22 mouse cellular contexts compared by ENCODE assay signal in the genomic region with DNA sequence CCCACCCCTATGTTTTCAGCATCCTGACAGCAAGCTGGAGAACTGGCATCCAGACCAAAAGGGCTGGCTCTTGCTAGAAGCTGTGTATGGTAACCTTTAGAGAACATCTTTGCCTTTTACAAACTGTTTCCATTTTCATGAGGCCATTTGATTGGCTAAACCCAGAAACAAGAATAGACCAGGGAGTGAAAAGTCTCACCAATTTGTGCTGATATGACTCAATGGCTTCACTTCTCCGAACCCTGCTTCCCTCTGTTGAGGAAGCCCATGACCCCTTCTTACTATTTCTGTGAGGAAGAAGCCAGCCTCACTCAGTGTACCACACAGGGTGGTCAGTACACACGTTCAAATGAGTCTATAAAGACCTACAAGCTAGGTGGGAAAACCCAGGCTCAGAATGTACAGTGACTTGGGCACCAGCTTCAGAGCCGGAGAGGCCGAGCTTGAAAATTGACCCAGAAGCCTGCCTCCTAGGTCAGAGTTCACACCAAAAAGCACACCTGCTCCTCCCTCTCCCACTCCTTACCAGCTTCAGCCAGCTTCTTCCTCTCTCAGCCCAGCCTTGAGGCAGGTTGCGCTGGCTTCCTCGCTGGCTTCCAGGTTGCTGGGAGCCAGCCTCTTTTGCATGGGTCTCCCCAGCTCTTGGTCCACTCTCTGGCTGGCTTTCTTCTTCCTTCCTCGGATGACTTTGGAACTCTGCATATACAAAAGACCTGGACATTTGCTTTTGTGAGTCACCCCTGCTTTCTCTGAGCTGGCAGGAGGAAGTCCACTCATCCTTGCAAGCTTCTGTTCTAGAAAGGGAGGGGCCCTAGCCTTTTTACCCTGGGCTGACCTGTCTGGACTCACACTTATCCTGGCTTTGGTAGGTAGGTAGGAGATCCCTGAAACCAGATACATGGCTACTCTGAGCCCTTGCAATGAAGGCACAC. TPM values are rescaled to one million over a fixed set of nuclear protein-coding genes. Genes with fewer than 3 reads are reported as not detected.
DNase-seq lines count a peak whose midpoint lies in the region; TF ChIP-seq lines count a peak whose summit lies in the region.
"Had no signal": no experiment of that assay in that cellular context is flagged by ENCODE, and none has a peak within 500 bp of the region (broad histone marks: within the 10 kb centered on the region; RNA-seq: fewer than 3 reads in every experiment).

No protein-coding gene starts in this region.

- H3K27ac ChIP-seq in small intestine, adult 2 months (ENCODE audit: insufficient read depth, low read depth, low read length) = no peak overlapping the region
- H3K27ac ChIP-seq: forebrain, embryonic 12.5 days; left cerebral cortex, adult 2 months; liver, embryonic 14.5 days; midbrain, embryonic 15.5 days had no signal

- WGBS in small intestine, adult 2 months = 45% methylated on average over 7 of the region's 7 CpGs

- intact Hi-C loops in left cerebral cortex, postnatal 36 days (cut with DNase I) = no loop called here

- TF ChIP-seq POLR2A in small intestine, adult 2 months (IDR thresholded peaks at IDR 0.05; ENCODE audit: low read depth, low read length) = no peak

- peak; percentile 44 for DNase-seq in adrenal gland, adult 2 months
- DNase-seq in adrenal gland, postnatal 10 days = no peak
- peak; percentile 23 for DNase-seq in NIH3T3 (ENCODE audit: low read depth)
- DNase-seq in kidney, adult 8-10 months = peak; percentile 55 to 66
- no peak for DNase-seq in left cerebral cortex, postnatal 36 days (ENCODE audit: low spot score in 2 of 2)
- no peak for DNase-seq in spleen, postnatal 14 days (ENCODE audit: low spot score in 2 of 2)
- no peak for DNase-seq in heart, adult 18-20 months
- DNase-seq: B cell, adult 2 months; cerebellum, adult 11 months; cerebellum, postnatal 36 days; gastrocnemius, postnatal 36 days; heart, postnatal 36 days; retina, postnatal 1 day had no signal

- H3K4me3 ChIP-seq in small intestine, adult 2 months (ENCODE audit: low read depth, low read length) = no peak overlapping the region
- H3K4me3 ChIP-seq: forebrain, embryonic 12.5 days; heart, embryonic 12.5 days; left cerebral cortex, adult 2 months; midbrain, embryonic 15.5 days had no signal

- H3K4me1 ChIP-seq in small intestine, adult 2 months (ENCODE audit: control insufficient read depth, insufficient read depth, insufficient read length, low read length) = peaks cover 7% of the 10 kb centered on the region; the same call in 1 of the 2 replicates
- H3K4me1 ChIP-seq: forebrain, embryonic 12.5 days; heart, embryonic 12.5 days; midbrain, embryonic 15.5 days had no signal

- no peaks in the 10 kb centered on the region for H3K36me3 ChIP-seq in small intestine, adult 2 months (ENCODE audit: control insufficient read depth, insufficient read depth, low read length)
- H3K36me3 ChIP-seq: forebrain, embryonic 12.5 days; heart, embryonic 12.5 days; midbrain, embryonic 15.5 days had no signal

- TF ChIP-seq CTCF in small intestine, adult 2 months (IDR thresholded peaks at IDR 0.05; ENCODE audit: extremely low read depth, insufficient read length, insufficient replicate concordance, low read depth, low read length) = peak; percentile 6; the same call in 1 of the 2 replicates

- no peaks in the 10 kb centered on the region for H3K27me3 ChIP-seq in small intestine, adult 2 months (ENCODE audit: control insufficient read depth, insufficient read depth, low read length)
- H3K27me3 ChIP-seq: forebrain, embryonic 12.5 days; midbrain, embryonic 15.5 days had no signal

RNA-seq across cellular contexts. Expression of a gene that starts 0.8 kb away (rescaled TPM):
- 1 to 10 TPM in 1 of 2 experiments, not detected in 1; 1.1 TPM for total RNA-seq in adrenal gland, adult 2 months (2021)
- polyA plus RNA-seq in adrenal gland, adult 2 months (2012; rRNA removed) = 0.28 and 3.3 TPM in 2 replicates
- total RNA-seq in adrenal gland, postnatal 10 days (2021) = not detected
- 2.3 and 6.1 TPM in 2 replicates for polyA plus RNA-seq in small intestine, adult 2 months (2012; rRNA removed)
- not detected for total RNA-seq in left cerebral cortex, postnatal 36 days (2021)
- not detected for total RNA-seq in heart, adult 18-20 months (2021)
- total RNA-seq: gastrocnemius, postnatal 36 days; heart, postnatal 36 days; left cerebral cortex, adult 2 months; megakaryocyte progenitor cell, adult 5-6 weeks had no signal
- polyA plus RNA-seq: forebrain, embryonic 12.5 days; heart, embryonic 12.5 days; limb, embryonic 11.5 days; liver, embryonic 14.5 days; stomach, embryonic 14.5 days had no signal

RNA-seq across cellular contexts. Expression of a gene that starts 25.6 kb away (rescaled TPM):
- 10 to 100 TPM; 21.6 to 23.6 TPM for total RNA-seq in adrenal gland, adult 2 months (2021)
- polyA plus RNA-seq in adrenal gland, adult 2 months (2012; rRNA removed) = 9.1 and 15.1 TPM in 2 replicates
- 10 to 100 TPM; 19.8 to 21.3 TPM for total RNA-seq in adrenal gland, postnatal 10 days (2021)
- polyA plus RNA-seq in small intestine, adult 2 months (2012; rRNA removed) = 2.1 and 3.5 TPM in 2 replicates
- 10 to 100 TPM; 12.1 to 12.4 TPM for total RNA-seq in left cerebral cortex, postnatal 36 days (2021)
- 10 to 100 TPM; 10.4 to 10.9 TPM for total RNA-seq in heart, adult 18-20 months (2021)

RNA-seq across cellular contexts. Expression of a gene that starts 25.8 kb away (rescaled TPM):
- 10 to 100 TPM; 62.0 to 67.5 TPM for total RNA-seq in adrenal gland, adult 2 months (2021)
- 7.9 and 12.5 TPM in 2 replicates for polyA plus RNA-seq in adrenal gland, adult 2 months (2012; rRNA removed)
- total RNA-seq in adrenal gland, postnatal 10 days (2021) = 10 to 100 TPM; 60.0 to 70.8 TPM
- 3.5 and 6.6 TPM in 2 replicates for polyA plus RNA-seq in small intestine, adult 2 months (2012; rRNA removed)
- 10 to 100 TPM; 44.0 to 44.1 TPM for total RNA-seq in left cerebral cortex, postnatal 36 days (2021)
- 10 to 100 TPM; 46.9 to 49.1 TPM for total RNA-seq in heart, adult 18-20 months (2021)

RNA-seq across cellular contexts. Expression of a gene that starts 36.5 kb away (rescaled TPM):
- total RNA-seq in adrenal gland, adult 2 months (2021) = 1 to 10 TPM in 1 of 2 experiments, under 1 TPM in 1; 0.78 to 2.0 TPM
- 1.3 and 2.6 TPM in 2 replicates for polyA plus RNA-seq in adrenal gland, adult 2 months (2012; rRNA removed)
- 1 to 10 TPM; 2.4 to 3.7 TPM for total RNA-seq in adrenal gland, postnatal 10 days (2021)
- polyA plus RNA-seq in small intestine, adult 2 months (2012; rRNA removed) = 0.43 and 0.62 TPM in 2 replicates
- total RNA-seq in left cerebral cortex, postnatal 36 days (2021) = 1 to 10 TPM; 7.8 to 8.9 TPM
- total RNA-seq in heart, adult 18-20 months (2021) = under 1 TPM; 0.30 to 0.59 TPM

RNA-seq across cellular contexts. Expression of a gene that starts 45.6 kb away (rescaled TPM):
- 10 to 100 TPM in 1 of 2 experiments, 1 to 10 TPM in 1; 3.0 to 13.9 TPM for total RNA-seq in adrenal gland, adult 2 months (2021)
- polyA plus RNA-seq in adrenal gland, adult 2 months (2012; rRNA removed) = 10.9 and 15.3 TPM in 2 replicates
- 1 to 10 TPM in 1 of 2 experiments, under 1 TPM in 1; 0.93 to 1.1 TPM for total RNA-seq in adrenal gland, postnatal 10 days (2021)
- 38.3 and 104 TPM in 2 replicates for polyA plus RNA-seq in small intestine, adult 2 months (2012; rRNA removed)
- total RNA-seq in left cerebral cortex, postnatal 36 days (2021) = under 1 TPM; 0.27 to 0.54 TPM
- under 1 TPM in 1 of 2 experiments, not detected in 1; 0.23 TPM for total RNA-seq in heart, adult 18-20 months (2021)
- total RNA-seq: heart, postnatal 36 days; megakaryocyte progenitor cell, adult 5-6 weeks had no signal

Comparison
In these comparisons a context has a peak if more than half of its experiments do, and no peak if none do; other contexts are left out.
1. DNase-seq: peak in adrenal gland, adult 2 months (single experiment), NIH3T3 (single experiment) and kidney, adult 8-10 months (2 of 2); none in adrenal gland, postnatal 10 days (single experiment), left cerebral cortex, postnatal 36 days (0 of 2), spleen, postnatal 14 days (0 of 2) and heart, adult 18-20 months (0 of 2).